Mouse (Mus musculus): ENCODE data around the gene Scml4. TPM values are rescaled to one million over a fixed set of nuclear protein-coding genes. Genes with fewer than 3 reads are reported as not detected.

Scml4 gene
- polyA plus RNA-seq, 1 experiment from 2014 or later, result 0.16 TPM

DNA sequence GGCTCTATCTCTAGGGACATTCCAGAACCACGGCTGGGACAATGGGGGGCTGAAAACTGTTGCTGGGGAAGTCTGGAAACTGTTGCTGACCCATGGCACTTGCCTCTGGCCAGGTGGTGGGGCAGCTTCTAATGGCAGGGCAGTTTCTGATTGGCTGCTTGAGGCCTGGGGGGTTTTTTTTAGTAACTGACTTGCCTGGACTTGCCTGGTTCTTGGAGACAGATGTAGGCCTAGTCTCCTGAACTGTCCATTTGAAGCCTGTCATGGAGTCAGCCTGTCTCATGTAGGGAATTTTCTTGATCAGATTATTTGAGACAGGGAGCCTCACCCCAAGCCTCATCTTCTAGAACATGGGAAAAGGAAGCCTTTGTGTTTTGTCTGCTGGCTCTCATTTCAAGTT lies 14.7 kb upstream of the Scml4 start:
- H3K27ac ChIP-seq, result no peak overlapping the region
- H3K27me3 ChIP-seq (ENCODE audit: low read depth, poor library complexity, severe bottlenecking), result no peaks in the 10 kb centered on the region
- DNase-seq (ENCODE audit: low spot score), result no peak
- no peaks in the 10 kb centered on the region for H3K9me3 ChIP-seq (replicated peaks)
- no peaks in the 10 kb centered on the region for H3K4me1 ChIP-seq
- H3K36me3 ChIP-seq, result no peaks in the 10 kb centered on the region
- WGBS, result 68% methylated on average over 1 of the region's 1 CpGs
- no peak overlapping the region for H3K4me3 ChIP-seq

DNA sequence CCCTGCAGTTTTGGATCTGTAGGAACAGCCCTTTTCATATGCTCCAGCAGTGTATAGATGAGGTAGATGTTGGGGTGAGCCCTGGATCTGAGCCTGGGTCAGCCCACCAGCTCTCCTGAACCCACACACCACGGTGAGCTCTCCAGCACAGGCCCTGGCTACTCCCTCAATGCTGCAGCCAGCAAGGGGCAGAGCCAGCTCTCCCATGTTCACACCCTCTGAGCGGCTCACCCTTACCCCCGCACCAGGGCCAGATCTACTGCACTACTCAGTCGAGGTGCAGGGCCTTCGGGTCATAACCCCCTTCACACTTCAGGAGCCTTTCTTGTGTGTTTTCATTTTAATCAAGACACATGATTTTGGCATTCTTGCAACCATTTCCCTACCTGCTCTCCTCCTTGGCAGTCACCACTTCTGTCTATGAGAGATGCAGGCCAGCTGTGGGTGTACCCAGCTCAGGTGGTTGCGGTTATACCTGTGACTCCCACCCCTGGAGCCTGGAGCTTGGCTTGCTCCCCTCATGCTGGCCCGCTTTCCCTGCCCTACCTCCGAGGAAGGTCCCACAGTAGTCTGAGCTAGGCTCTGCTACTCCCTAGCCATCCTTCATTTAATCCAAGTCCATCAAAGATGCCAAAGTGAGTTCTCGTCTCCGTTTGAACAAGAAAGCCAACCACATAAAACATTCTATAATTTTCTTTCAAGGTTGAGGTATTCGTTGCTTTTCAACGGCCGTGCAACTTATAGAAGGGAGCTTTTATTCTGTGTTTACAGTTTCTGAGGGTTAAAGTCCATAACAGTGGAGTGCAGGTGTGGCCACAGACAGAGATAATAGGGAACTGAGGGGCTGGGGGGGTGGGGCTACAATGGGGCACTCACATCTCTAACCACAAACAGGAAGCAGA lies 11.7 kb upstream of the Scml4 start:
- DNase-seq (ENCODE audit: low spot score), result no peak
- Histone ChIP-seq H3K27me3 (ENCODE audit: low read depth, poor library complexity, severe bottlenecking) (0 out of 2 replicates have a peak, but pooled peaks cover 6% of the 10 kb centered on the region), H3K36me3 (no peaks in the 10 kb centered on the region), H3K9me3 (replicated peaks) (no peaks in the 10 kb centered on the region), H3K4me3 (no peak overlapping the region), H3K27ac (no peak overlapping the region), H3K4me1 (no peaks in the 10 kb centered on the region)
- 90% methylated on average over 13 of the region's 13 CpGs for WGBS

GRCm38 (mm10) chr10:42849081-42849400 lies 11.1 kb upstream of the Scml4 start:
- H3K27me3 ChIP-seq (ENCODE audit: low read depth, poor library complexity, severe bottlenecking), result 0 out of 2 replicates have a peak, but pooled peaks cover 6% of the 10 kb centered on the region
- no peak overlapping the region for H3K4me3 ChIP-seq
- 86% methylated on average over 7 of the region's 7 CpGs for WGBS
- H3K4me1 ChIP-seq, result no peaks in the 10 kb centered on the region
- no peaks in the 10 kb centered on the region for H3K36me3 ChIP-seq
- no peak overlapping the region for H3K27ac ChIP-seq
- no peak for DNase-seq (ENCODE audit: low spot score)
- no peaks in the 10 kb centered on the region for H3K9me3 ChIP-seq (replicated peaks)

DNA sequence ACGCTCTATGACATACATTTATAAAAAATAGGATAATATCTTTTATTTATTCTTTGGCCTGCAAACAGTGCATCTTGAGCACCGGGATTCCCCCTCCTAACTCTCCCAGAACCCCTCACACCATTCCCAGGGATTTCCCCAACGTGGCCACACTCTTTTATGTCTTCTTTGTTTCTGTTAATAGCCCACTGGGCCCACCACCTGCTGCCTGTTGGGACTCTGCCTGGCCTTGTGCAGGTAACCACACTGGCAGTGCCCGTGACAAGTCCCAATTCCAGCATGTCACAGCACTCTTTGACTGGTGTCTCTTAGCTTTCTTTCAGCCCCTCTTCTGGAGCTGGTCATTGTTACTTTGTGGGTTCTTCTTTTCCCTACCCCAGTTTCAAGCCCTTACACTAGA lies 5.3 kb upstream of the Scml4 start:
- Histone ChIP-seq H3K4me1 (peaks cover 10% of the 10 kb centered on the region), H3K9me3 (replicated peaks) (no peaks in the 10 kb centered on the region), H3K27ac (peak overlapping the region; percentile 36; the same call in 1 of the 2 replicates), H3K36me3 (no peaks in the 10 kb centered on the region), H3K27me3 (ENCODE audit: low read depth, poor library complexity, severe bottlenecking) (0 out of 2 replicates have a peak, but pooled peaks cover 6% of the 10 kb centered on the region), H3K4me3 (no peak overlapping the region)
- 71% methylated on average over 4 of the region's 4 CpGs for WGBS
- no peak for DNase-seq (ENCODE audit: low spot score)

GRCm38 (mm10) chr10:42855250-42855649 lies 4.9 kb upstream of the Scml4 start:
- Histone ChIP-seq H3K27ac (peak overlapping the region; percentile 36; the same call in 1 of the 2 replicates), H3K9me3 (replicated peaks) (no peaks in the 10 kb centered on the region), H3K4me1 (peaks cover 15% of the 10 kb centered on the region), H3K27me3 (ENCODE audit: low read depth, poor library complexity, severe bottlenecking) (0 out of 2 replicates have a peak, but pooled peaks cover 6% of the 10 kb centered on the region), H3K4me3 (no peak overlapping the region), H3K36me3 (no peaks in the 10 kb centered on the region)
- no peak for DNase-seq (ENCODE audit: low spot score)
- WGBS, result 75% methylated on average over 5 of the region's 5 CpGs

GRCm38 (mm10) chr10:42856574-42856973 lies 3.6 kb upstream of the Scml4 start:
- no peak for DNase-seq (ENCODE audit: low spot score)
- no peak overlapping the region for H3K27ac ChIP-seq
- WGBS, result 96% methylated on average over 9 of the region's 9 CpGs

DNA sequence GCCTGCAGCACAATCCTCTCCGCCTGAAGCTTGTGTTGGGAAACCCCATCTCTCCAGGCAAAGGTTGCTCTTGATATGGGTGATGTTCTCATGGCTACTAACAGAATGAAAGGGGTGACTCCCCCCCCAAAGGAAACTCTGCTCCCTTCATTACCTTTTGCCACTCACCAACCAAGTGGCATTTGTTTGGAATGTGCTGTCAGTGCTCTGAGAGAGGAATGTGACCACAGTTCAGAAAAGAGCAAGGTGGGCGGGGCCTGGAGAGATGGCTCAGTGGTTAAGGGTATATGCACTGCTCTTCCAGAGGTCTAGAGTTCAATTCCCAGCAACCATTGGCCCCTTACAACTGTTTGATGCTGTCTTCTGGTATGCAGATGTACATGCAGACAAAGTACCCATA lies 3.1 kb upstream of the Scml4 start:
- no peaks in the 10 kb centered on the region for H3K9me3 ChIP-seq (replicated peaks)
- DNase-seq (ENCODE audit: low spot score), result no peak
- H3K27ac ChIP-seq, result no peak overlapping the region
- no peak overlapping the region for H3K4me3 ChIP-seq
- peaks cover 29% of the 10 kb centered on the region for H3K4me1 ChIP-seq
- 91% methylated on average over 2 of the region's 2 CpGs for WGBS
- H3K36me3 ChIP-seq, result no peaks in the 10 kb centered on the region
- 0 out of 2 replicates have a peak, but pooled peaks cover 6% of the 10 kb centered on the region for H3K27me3 ChIP-seq (ENCODE audit: low read depth, poor library complexity, severe bottlenecking)

More at GRCm38 (mm10) chr10:42856574-42856973, 3.6 kb upstream of the Scml4 start:
- no peak overlapping the region for H3K4me3 ChIP-seq
- H3K9me3 ChIP-seq (replicated peaks), result no peaks in the 10 kb centered on the region
- H3K4me1 ChIP-seq, result peaks cover 24% of the 10 kb centered on the region
- H3K27me3 ChIP-seq (ENCODE audit: low read depth, poor library complexity, severe bottlenecking), result 0 out of 2 replicates have a peak, but pooled peaks cover 6% of the 10 kb centered on the region
- H3K36me3 ChIP-seq, result no peaks in the 10 kb centered on the region

- 41% methylated on average over 2 of the region's 2 CpGs for WGBS
- Histone ChIP-seq H3K36me3 (no peaks in the 10 kb centered on the region), H3K27me3 (ENCODE audit: low read depth, poor library complexity, severe bottlenecking) (no peaks in the 10 kb centered on the region), H3K4me3 (no peak overlapping the region), H3K9me3 (replicated peaks) (no peaks in the 10 kb centered on the region), H3K27ac (peak overlapping the region; percentile 72), H3K4me1 (peaks cover 56% of the 10 kb centered on the region)
- DNase-seq (ENCODE audit: low spot score), result no peak
Observed at GRCm38 (mm10) chr10:42859781-42860158, 400 bp upstream of the Scml4 start.

DNA sequence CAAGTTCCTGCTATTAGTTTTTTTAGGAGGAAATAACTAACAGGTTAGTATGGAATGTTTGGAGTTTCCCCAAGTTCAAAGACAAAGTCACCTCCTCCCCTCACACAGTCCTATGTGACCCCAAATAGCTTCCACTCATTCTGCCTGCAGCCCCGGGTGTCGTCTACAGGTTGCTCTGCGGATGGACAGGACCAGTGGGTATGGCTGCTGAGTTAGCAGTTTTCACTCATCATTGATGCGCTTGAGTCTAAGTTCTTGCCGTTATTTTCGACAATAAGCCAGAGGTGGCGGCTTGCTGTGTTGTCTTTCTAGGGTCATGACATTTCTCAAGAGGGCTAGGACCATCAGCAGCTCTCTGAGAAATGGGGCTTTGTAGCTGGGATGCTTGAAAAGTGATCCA lies 1.3 kb downstream of the Scml4 start:
- Histone ChIP-seq H3K9me3 (replicated peaks) (no peaks in the 10 kb centered on the region), H3K27ac (no peak overlapping the region), H3K36me3 (no peaks in the 10 kb centered on the region), H3K4me1 (peaks cover 55% of the 10 kb centered on the region), H3K27me3 (ENCODE audit: low read depth, poor library complexity, severe bottlenecking) (no peaks in the 10 kb centered on the region), H3K4me3 (no peak overlapping the region)
- WGBS, result 87% methylated on average over 7 of the region's 7 CpGs
- no peak for DNase-seq (ENCODE audit: low spot score)

DNA sequence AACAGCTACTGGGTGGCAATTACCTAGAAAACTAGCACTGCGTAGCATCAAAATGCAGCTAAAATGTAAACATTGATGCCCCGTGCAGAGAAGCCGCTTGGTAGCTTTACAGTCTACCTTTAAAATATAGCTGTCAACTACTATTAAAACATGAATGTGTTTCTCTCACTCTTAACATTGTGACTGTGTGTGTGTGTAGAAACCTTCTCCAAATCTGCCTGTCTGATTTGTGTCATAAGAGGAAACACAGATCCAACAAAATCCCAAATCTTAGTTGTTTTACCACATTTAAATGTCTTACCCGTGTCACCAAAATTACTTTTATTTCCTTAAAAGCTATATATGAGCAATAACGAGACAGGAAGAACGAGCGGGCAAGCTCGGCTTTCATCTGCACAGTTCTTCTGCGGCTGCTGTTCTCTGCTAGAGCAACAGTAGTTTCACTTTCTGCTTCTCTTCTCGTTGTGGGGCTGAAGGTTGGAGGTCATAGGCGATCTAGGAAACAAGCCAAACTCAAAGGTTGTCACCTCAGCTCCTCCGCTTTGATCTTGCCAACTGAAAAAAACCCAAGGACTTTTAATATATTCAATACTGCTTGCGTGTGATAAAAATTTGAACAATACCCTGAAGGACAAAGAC lies 2.1 kb downstream of the Scml4 start:
- WGBS, result 50% methylated on average over 13 of the region's 13 CpGs
- DNase-seq (ENCODE audit: low spot score), result no peak
- H3K36me3 ChIP-seq, result no peaks in the 10 kb centered on the region
- no peak overlapping the region for H3K27ac ChIP-seq
- H3K9me3 ChIP-seq (replicated peaks), result no peaks in the 10 kb centered on the region
- H3K4me3 ChIP-seq, result peak overlapping the region; percentile 10; the same call in 1 of the 2 replicates
- no peaks in the 10 kb centered on the region for H3K27me3 ChIP-seq (ENCODE audit: low read depth, poor library complexity, severe bottlenecking)
- H3K4me1 ChIP-seq, result peaks cover 55% of the 10 kb centered on the region

GRCm38 (mm10) chr10:42862806-42863205 lies 2.6 kb downstream of the Scml4 start:
- Histone ChIP-seq H3K27me3 (ENCODE audit: low read depth, poor library complexity, severe bottlenecking) (no peaks in the 10 kb centered on the region), H3K36me3 (no peaks in the 10 kb centered on the region)
- 79% methylated on average over 4 of the region's 4 CpGs for WGBS

GRCm38 (mm10) chr10:42863621-42864391 lies 3.6 kb downstream of the Scml4 start:
- Histone ChIP-seq H3K9me3 (replicated peaks) (no peaks in the 10 kb centered on the region), H3K4me1 (peaks cover 55% of the 10 kb centered on the region), H3K36me3 (no peaks in the 10 kb centered on the region), H3K27me3 (ENCODE audit: low read depth, poor library complexity, severe bottlenecking) (no peaks in the 10 kb centered on the region), H3K27ac (peak overlapping the region; percentile 72; the same call in 1 of the 2 replicates), H3K4me3 (peak overlapping the region; percentile 36)
- peak; percentile 46 for DNase-seq (ENCODE audit: low spot score)
- 54% methylated on average over 31 of the region's 31 CpGs for WGBS

More at GRCm38 (mm10) chr10:42862806-42863205, 2.6 kb downstream of the Scml4 start:
- Histone ChIP-seq H3K4me3 (no peak overlapping the region), H3K27ac (no peak overlapping the region), H3K9me3 (replicated peaks) (no peaks in the 10 kb centered on the region), H3K4me1 (peaks cover 55% of the 10 kb centered on the region)
- no peak for DNase-seq (ENCODE audit: low spot score)
